Mouse (Mus musculus): ENCODE results near the gene Gskip.
A peak's percentile ranks its signal among the peaks of the same experiment; 100 is the strongest.

Gene Gskip

DNA sequence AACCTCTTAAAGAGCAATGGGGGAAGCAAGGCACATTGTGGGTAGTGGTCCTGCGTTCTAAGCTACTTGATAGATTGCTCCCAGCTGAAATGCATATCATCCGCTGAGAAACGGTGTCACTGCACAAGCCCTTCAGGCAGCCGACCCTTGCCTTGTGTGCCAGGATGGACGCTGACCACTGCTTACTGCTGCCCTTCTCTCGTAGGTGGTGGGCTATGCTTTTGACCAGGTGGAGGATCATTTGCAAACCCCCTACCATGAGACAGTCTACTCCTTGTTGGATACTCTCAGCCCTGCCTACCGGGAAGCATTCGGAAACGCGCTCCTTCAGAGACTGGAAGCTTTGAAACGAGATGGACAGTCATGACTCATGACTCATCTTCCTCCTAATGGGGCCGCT, 15.8 kb downstream of the Gskip start:
- Histone ChIP-seq H3K36me3 (ENCODE audit: insufficient read depth, low read length) (no peaks in the 10 kb centered on the region), H3K9me3 (ENCODE audit: low read length) (no peaks in the 10 kb centered on the region), H3K4me1 (replicated peaks; ENCODE audit: low read depth, low read length) (peaks cover 55% of the 10 kb centered on the region)

DNA sequence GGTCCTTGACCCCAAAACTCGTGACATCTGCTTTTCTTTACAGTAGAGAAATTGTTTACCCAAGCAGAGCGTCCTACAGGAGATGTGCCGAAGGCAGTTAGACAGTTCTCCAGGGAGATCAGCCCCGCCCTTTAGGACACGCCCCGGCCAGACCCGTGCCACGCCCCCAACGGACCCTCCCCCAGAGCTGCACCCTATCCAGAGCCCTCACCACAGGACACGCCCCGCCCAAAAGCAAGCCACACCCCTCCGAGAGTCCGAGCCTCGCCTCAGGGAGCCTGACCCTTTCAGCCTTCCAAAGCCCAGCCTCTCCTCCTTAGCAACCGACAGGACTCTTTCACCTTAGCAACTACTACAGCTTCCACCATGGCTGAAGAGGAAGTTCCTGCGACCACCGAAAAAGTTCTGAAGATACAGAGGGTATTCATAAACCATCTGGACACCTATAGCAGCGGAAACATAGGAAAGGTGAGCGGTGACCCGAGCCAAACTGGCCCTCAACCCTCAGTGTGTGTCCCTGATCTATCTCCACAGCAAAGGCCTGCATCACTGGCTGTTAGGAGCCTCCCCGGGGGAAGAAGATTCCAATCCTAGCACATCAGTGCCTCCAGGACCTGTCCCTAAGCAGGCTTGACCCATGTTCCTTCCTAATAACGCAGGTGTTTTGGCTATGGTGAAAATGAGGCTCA, 21.3 kb downstream of the Gskip start, which contains the start of gene Ak7:
Gene Ak7 (plus strand): TSS at position 178 of the 689 bp plus-strand sequence.
- Histone ChIP-seq H3K4me1 (replicated peaks; ENCODE audit: low read depth, low read length) (peaks cover 19% of the 10 kb centered on the region), H3K9me3 (ENCODE audit: low read length) (no peaks in the 10 kb centered on the region), H3K36me3 (ENCODE audit: insufficient read depth, low read length) (no peaks in the 10 kb centered on the region), H3K27me3 (ENCODE audit: insufficient read depth, low read length) (peaks cover 12% of the 10 kb centered on the region), H3K4me3 (replicated peaks; ENCODE audit: low read length) (peak within 1 kb of the TSS; percentile 51)
- TF ChIP-seq CTCF (conservative IDR thresholded peaks at IDR 0.05; ENCODE audit: low read length) (no peak), NANOG (IDR thresholded peaks at IDR 0.05; ENCODE audit: borderline replicate concordance, low read length) (no peak), POU5F1 (IDR thresholded peaks at IDR 0.05; ENCODE audit: borderline replicate concordance, low read length) (no peak)

More for the DNA sequence above, 15.8 kb downstream of the Gskip start:
- no peak overlapping the region for H3K4me3 ChIP-seq (replicated peaks; ENCODE audit: low read length)
- H3K27me3 ChIP-seq (ENCODE audit: insufficient read depth, low read length), result no peaks in the 10 kb centered on the region
- TF ChIP-seq POU5F1 (IDR thresholded peaks at IDR 0.05; ENCODE audit: borderline replicate concordance, low read length) (no peak), CTCF (conservative IDR thresholded peaks at IDR 0.05; ENCODE audit: low read length) (no peak), NANOG (IDR thresholded peaks at IDR 0.05; ENCODE audit: borderline replicate concordance, low read length) (no peak)

DNA sequence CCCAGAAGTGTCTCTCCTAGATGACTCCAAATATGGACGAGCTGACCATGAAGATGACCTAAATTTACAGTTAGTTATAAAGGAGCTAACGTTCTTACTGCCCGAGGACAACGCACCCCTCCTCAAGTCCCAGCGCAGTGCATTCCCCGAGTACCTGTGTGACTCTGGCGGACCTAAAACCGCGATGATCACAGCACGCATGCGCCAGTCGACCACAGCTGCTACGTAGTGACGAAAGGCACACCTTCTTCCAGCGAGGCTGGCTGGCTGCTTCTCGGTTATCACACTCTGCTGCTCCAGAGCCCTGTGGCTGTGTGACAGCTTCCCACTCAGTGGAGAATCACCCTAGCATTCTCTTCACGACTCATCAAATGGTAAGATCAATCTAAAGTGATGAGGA, 34.0 kb downstream of the Gskip start:
- Histone ChIP-seq H3K4me3 (replicated peaks; ENCODE audit: low read length) (no peak overlapping the region), H3K9me3 (ENCODE audit: low read length) (no peaks in the 10 kb centered on the region), H3K36me3 (ENCODE audit: insufficient read depth, low read length) (no peaks in the 10 kb centered on the region), H3K4me1 (replicated peaks; ENCODE audit: low read depth, low read length) (peaks cover 40% of the 10 kb centered on the region), H3K27me3 (ENCODE audit: insufficient read depth, low read length) (0 out of 2 replicates have a peak, but pooled peaks cover 4% of the 10 kb centered on the region)
- TF ChIP-seq NANOG (IDR thresholded peaks at IDR 0.05; ENCODE audit: borderline replicate concordance, low read length), result no peak
- no peak for TF ChIP-seq POU5F1 (IDR thresholded peaks at IDR 0.05; ENCODE audit: borderline replicate concordance, low read length)
- TF ChIP-seq CTCF (conservative IDR thresholded peaks at IDR 0.05; ENCODE audit: low read length), result no peak

DNA sequence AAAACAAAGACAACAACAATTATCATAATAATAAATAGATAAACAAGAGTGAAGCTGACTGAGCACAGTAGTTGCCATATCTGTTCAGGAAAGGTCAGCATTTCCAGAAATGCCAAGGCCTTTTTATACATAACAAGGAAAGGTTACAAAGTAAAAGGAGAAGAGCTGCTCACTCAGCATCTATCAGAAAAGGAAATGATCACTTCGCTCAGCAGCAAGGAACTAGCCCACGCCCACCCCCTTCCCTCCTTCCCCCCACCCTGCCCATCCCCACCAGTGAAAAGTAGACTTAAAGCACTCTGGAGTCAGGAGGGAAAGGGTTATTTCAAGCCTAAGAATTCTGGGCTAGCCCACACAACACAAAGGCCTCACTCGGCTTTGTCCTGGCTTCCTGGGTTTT, 35.6 kb downstream of the Gskip start:
- Histone ChIP-seq H3K4me3 (replicated peaks; ENCODE audit: low read length) (no peak overlapping the region), H3K4me1 (replicated peaks; ENCODE audit: low read depth, low read length) (peaks cover 37% of the 10 kb centered on the region), H3K36me3 (ENCODE audit: insufficient read depth, low read length) (no peaks in the 10 kb centered on the region), H3K9me3 (ENCODE audit: low read length) (no peaks in the 10 kb centered on the region), H3K27me3 (ENCODE audit: insufficient read depth, low read length) (0 out of 2 replicates have a peak, but pooled peaks cover 4% of the 10 kb centered on the region)
- TF ChIP-seq NANOG (IDR thresholded peaks at IDR 0.05; ENCODE audit: borderline replicate concordance, low read length) (peak; percentile 57; the same call in 1 of the 2 replicates), POU5F1 (IDR thresholded peaks at IDR 0.05; ENCODE audit: borderline replicate concordance, low read length) (no peak), CTCF (conservative IDR thresholded peaks at IDR 0.05; ENCODE audit: low read length) (no peak)

DNA sequence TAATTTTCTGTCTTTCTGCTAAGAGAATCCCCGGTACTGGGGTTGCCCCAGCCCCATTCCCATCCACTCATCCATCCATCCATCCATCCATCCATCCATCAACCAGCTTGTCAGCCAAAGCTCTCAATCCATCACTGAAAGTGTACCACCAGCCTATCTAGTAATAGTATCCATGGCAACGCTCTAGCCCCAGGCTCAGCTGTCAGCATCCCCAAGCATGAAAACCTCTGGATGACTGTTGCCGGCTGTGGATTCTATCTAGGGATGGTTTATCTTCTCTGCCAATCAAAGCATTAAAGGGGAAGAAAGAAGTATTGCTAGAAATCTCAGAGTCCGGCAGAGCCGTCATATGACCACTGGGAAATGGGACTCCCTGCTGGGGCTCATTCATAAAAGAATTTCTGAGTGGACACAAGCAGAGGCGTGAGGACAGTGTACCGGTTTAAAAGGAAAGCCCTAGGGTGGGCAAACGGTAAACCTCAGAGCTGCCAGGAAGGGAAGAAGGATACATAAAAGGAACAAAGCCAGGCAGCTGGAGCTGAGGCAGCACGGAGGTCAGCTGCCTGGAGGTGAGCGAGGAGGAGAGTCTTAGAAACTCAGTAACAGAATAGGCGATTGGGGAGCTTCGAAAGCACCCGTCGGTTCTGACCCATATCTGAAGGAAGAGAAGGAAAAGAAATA, 37.0 kb downstream of the Gskip start:
- H3K27me3 ChIP-seq (ENCODE audit: insufficient read depth, low read length), result 0 out of 2 replicates have a peak, but pooled peaks cover 4% of the 10 kb centered on the region
- no peaks in the 10 kb centered on the region for H3K36me3 ChIP-seq (ENCODE audit: insufficient read depth, low read length)
- no peaks in the 10 kb centered on the region for H3K9me3 ChIP-seq (ENCODE audit: low read length)
- H3K4me3 ChIP-seq (replicated peaks; ENCODE audit: low read length), result no peak overlapping the region
- H3K4me1 ChIP-seq (replicated peaks; ENCODE audit: low read depth, low read length), result peaks cover 48% of the 10 kb centered on the region
- TF ChIP-seq POU5F1 (IDR thresholded peaks at IDR 0.05; ENCODE audit: borderline replicate concordance, low read length) (no peak), CTCF (conservative IDR thresholded peaks at IDR 0.05; ENCODE audit: low read length) (no peak), NANOG (IDR thresholded peaks at IDR 0.05; ENCODE audit: borderline replicate concordance, low read length) (no peak)

DNA sequence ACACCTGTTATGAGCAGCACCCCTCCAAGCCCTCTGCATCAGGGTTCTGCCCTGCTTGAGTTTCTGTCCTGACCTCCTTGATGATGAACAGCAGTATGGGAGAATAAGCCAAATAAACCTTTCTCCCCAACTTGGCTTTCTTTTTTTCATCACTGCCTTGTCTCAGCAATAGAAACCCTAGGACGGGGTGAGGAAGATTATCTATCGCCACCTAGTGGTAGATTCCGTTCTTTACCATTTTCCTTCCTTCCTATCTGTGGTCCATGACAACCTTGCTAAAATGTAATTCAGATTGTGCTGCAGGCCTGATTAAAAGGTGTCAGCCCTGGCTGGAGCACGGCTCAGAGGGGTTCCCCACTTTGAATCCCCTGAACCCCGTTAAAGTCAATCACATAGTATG, 38.0 kb downstream of the Gskip start:
- peaks cover 55% of the 10 kb centered on the region for H3K4me1 ChIP-seq (replicated peaks; ENCODE audit: low read depth, low read length)
- no peaks in the 10 kb centered on the region for H3K9me3 ChIP-seq (ENCODE audit: low read length)
- TF ChIP-seq POU5F1 (IDR thresholded peaks at IDR 0.05; ENCODE audit: borderline replicate concordance, low read length) (no peak), CTCF (conservative IDR thresholded peaks at IDR 0.05; ENCODE audit: low read length) (peak; percentile 66)
- H3K36me3 ChIP-seq (ENCODE audit: insufficient read depth, low read length), result no peaks in the 10 kb centered on the region
- H3K27me3 ChIP-seq (ENCODE audit: insufficient read depth, low read length), result 0 out of 2 replicates have a peak, but pooled peaks cover 4% of the 10 kb centered on the region
- no peak overlapping the region for H3K4me3 ChIP-seq (replicated peaks; ENCODE audit: low read length)

DNA sequence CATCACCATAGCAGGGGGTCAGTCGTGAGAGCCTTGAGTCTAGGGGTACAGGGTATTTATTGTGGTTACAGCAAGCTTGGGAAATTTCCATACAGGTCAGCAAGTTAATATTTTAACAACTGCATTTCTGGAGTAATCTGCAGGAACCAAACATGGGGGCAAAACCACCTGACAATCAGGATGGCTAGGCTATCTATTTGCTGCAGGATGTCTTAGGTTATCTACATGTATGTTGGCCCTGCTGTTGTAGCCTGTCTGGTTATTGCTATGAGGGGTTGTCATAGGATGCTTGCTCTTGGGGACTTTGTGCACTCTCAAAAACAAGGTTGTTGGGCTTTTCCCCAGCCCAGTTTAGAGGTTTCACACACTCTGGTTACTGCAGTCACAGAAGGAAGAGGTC, 40.0 kb downstream of the Gskip start:
- TF ChIP-seq POU5F1 (IDR thresholded peaks at IDR 0.05; ENCODE audit: borderline replicate concordance, low read length), result no peak
- no peak for TF ChIP-seq NANOG (IDR thresholded peaks at IDR 0.05; ENCODE audit: borderline replicate concordance, low read length)
- TF ChIP-seq CTCF (conservative IDR thresholded peaks at IDR 0.05; ENCODE audit: low read length), result no peak

DNA sequence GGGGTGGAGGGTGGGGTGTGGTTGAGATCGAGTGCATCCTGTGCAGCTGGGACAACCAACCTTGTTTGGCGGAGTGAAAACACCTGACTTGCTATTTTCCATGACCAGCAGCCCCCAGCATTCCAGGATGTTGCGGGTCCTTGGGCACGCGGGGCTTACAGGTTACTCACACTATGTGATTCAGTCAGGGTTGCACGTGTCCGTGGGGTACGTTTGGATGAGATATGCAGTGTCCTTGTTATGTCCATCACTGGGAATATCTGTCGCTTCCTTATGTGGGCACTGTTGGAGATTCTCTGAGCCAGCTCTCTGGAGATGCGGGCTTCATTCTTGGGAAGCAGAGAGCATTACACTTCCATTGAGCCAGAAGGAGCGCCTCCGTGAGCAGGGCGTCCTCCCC, 41.1 kb downstream of the Gskip start:
- TF ChIP-seq POU5F1 (IDR thresholded peaks at IDR 0.05; ENCODE audit: borderline replicate concordance, low read length) (no peak), CTCF (conservative IDR thresholded peaks at IDR 0.05; ENCODE audit: low read length) (no peak), NANOG (IDR thresholded peaks at IDR 0.05; ENCODE audit: borderline replicate concordance, low read length) (no peak)
- Histone ChIP-seq H3K27me3 (ENCODE audit: insufficient read depth, low read length) (no peaks in the 10 kb centered on the region), H3K4me3 (replicated peaks; ENCODE audit: low read length) (no peak overlapping the region), H3K36me3 (ENCODE audit: insufficient read depth, low read length) (no peaks in the 10 kb centered on the region), H3K9me3 (ENCODE audit: low read length) (no peaks in the 10 kb centered on the region), H3K4me1 (replicated peaks; ENCODE audit: low read depth, low read length) (peaks cover 41% of the 10 kb centered on the region)

More for the DNA sequence above, 40.0 kb downstream of the Gskip start:
- H3K4me1 ChIP-seq (replicated peaks; ENCODE audit: low read depth, low read length), result peaks cover 49% of the 10 kb centered on the region
- no peaks in the 10 kb centered on the region for H3K27me3 ChIP-seq (ENCODE audit: insufficient read depth, low read length)
- no peak overlapping the region for H3K4me3 ChIP-seq (replicated peaks; ENCODE audit: low read length)
- H3K9me3 ChIP-seq (ENCODE audit: low read length), result no peaks in the 10 kb centered on the region
- H3K36me3 ChIP-seq (ENCODE audit: insufficient read depth, low read length), result no peaks in the 10 kb centered on the region
